Mouse (Mus musculus): ENCODE measurements around the gene Zfp385b. TPM values are rescaled to one million over a fixed set of nuclear protein-coding genes. Genes with fewer than 3 reads are reported as not detected.
A peak's percentile ranks its signal among the peaks of the same experiment; 100 is the strongest.

The Zfp385b gene
- total RNA-seq, 4 experiments from 2014 or later, result 54.3 to 59.0 (median 56.3) TPM

GRCm38 (mm10) chr2:77790846-77791245 is 28.6 kb downstream of the Zfp385b start:
- DNase-seq (ENCODE audit: low spot score in 2 of 2), result no peak

DNA sequence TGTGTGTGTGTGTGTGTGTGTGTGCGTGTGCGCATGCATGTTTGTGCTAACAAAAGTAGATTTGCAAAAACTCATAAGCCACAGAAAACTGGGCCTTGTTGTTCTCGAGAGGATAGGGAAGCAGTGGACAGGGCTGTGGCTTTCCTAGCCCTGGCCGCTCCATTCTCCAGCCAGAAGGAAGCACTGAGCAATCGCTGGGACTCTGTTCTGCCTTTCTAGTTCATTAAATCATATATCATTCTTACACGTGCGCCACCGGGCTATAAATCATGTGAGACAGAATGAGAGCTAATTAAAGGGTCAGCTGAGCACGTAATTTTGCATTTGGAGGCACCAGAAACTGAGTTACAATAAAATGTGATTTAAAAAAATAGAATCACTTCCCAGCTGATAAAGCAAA is 29.1 kb downstream of the Zfp385b start:
- no peak for DNase-seq (ENCODE audit: low spot score in 2 of 2)

- DNase-seq (ENCODE audit: low spot score in 2 of 2), result no peak
Observed at GRCm38 (mm10) chr2:77781390-77781789, 38.0 kb downstream of the Zfp385b start.

DNA sequence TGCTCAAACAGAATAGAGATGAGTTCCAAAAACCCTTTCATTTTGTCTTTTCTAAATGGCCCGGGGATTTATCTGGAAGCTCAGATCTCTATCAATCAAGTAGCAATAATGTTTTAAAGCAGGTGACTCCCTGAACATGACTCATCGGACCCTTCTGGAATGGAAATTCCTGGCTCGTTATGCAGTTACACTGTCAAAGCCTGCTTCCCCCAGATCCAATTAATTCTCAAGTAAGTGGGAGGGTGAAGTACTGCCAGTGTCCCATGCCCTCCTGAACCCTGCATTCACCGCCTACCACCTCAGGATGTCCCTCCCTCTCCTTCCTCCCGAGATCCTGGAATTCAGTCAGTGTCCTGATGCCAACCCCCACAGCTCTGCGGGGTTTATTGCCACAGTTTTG is 41.7 kb downstream of the Zfp385b start:
- no peak for DNase-seq (ENCODE audit: low spot score in 2 of 2)

- DNase-seq (ENCODE audit: low spot score in 2 of 2), result no peak
Observed at GRCm38 (mm10) chr2:77777047-77777686, 42.3 kb downstream of the Zfp385b start.

DNA sequence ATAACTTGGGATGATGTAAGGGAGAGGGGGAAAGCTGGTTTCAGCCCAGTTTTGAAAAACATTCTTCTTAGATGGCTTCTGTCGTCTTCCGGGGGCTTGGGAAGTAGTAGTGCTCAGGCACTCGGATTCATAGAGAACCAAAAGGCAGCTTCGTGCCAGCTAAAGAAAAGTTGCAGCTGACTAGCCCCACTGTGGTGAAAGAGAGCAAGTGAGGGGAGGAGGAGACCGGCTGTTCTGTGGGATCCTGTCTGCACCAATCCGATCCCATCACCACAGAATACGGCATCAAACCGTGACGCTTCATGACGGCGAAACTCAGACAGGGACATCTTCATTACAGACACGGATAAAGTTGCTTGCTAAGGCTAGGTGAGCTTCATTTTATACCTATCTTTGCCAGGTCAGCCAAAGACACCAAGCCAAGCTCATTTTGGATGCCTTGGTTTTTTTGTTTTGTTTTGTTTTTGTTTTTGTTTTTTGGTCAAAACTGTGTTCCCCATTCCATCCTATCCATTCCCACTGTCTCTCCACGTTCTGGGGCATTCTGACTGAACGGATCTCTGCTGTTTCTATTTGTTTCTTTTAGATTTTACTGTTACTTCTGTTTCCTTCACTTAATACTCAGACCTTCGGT is 44.1 kb downstream of the Zfp385b start:
- no peak for DNase-seq (ENCODE audit: low spot score in 2 of 2)

DNA sequence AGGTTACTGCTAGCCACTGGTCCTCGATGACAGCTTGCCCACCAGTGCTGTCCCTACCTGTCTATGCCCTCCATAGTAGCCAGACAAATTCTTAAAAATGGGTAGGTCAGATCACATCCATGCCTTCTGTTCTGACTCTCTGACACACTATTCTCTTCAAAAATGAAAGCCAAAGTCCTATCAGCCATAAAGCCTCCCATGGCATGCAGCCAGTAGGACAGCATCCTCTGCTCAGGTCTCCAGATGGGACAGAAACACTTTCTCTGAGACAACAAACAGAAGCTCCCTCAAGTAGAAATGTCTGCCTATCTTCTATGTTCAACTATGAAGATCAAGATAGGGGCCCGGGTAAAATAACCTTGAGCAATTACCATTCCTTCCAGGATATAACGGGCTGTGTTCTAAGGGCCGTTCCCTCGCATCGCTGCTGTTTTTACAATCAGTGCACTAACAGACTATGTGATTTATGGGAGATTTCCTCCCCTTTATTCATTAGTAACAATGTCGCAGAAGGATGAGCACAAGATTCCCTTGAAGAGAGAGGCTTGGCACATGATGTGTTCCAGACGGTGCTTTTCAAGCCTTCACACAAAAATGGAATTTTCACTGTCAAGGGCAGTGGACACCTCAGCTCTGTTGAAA is 49.3 kb downstream of the Zfp385b start:
- no peak for DNase-seq (ENCODE audit: low spot score in 2 of 2)

GRCm38 (mm10) chr2:77768321-77768886 is 51.0 kb downstream of the Zfp385b start:
- DNase-seq (ENCODE audit: low spot score in 2 of 2), result peak in 1 of 2 experiments; percentile 56

DNA sequence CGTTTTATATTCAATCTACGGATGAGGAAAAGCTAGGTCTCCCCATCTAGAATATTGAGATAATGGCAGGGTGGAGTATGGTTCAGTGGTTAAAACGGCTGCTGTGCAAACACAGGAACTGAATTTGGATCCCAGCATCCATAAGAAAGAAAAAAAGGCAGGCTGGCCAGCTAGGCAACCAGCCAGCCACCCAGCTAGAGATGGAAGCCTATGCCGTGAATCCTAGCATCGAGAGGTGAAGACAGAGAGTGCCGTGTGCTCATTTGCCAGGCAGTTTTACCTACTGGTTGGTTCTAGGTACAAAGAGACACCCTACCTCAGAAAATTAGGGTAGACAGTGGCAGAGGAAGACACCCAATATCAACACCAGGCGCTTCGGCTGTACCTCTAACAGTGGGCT is 57.5 kb downstream of the Zfp385b start:
- DNase-seq (ENCODE audit: low spot score in 2 of 2), result no peak

- peak in 1 of 2 experiments; percentile 43 for DNase-seq (ENCODE audit: low spot score in 2 of 2)
Observed at GRCm38 (mm10) chr2:77758403-77759071, 60.9 kb downstream of the Zfp385b start.

DNA sequence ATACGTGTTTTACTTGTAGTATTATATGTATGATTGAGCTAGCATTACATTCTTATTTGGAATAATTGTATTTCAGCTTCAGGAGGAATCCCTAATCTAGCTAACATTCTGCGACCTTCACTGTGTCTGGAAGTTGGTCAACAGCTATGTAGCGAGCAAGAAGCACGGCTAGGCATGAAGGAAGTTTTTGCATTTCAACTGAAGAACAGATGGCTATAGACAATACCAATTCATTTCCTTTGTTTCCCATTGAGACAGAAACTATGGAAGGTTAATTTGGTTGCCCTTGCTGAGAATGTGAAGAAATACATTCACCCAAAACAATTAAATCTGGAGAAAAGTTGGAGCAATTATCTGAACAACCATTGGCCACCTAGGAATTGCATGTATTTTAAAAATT is 66.9 kb downstream of the Zfp385b start:
- no peak for DNase-seq (ENCODE audit: low spot score in 2 of 2)

DNA sequence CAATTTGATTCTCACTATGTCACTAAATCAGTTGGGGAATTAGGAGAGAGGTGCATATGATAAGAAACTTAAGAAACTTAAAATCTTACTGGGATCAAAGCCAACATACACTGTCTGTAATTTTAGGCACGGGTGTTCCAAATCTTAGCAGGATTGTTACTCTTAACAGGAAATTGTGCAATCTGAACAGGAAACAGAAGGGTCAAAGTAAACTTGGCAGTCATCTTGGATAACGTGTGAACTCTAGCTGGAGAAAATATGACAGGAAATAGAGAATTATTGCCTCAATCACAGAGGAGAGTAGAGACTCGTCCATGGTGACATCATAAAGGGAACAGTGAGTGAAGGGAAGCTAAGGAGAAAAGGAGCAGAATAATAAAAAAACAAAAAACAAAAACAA is 69.8 kb downstream of the Zfp385b start:
- DNase-seq (ENCODE audit: low spot score in 2 of 2), result no peak

GRCm38 (mm10) chr2:77746417-77746816 is 73.0 kb downstream of the Zfp385b start:
- no peak for DNase-seq (ENCODE audit: low spot score in 2 of 2)

DNA sequence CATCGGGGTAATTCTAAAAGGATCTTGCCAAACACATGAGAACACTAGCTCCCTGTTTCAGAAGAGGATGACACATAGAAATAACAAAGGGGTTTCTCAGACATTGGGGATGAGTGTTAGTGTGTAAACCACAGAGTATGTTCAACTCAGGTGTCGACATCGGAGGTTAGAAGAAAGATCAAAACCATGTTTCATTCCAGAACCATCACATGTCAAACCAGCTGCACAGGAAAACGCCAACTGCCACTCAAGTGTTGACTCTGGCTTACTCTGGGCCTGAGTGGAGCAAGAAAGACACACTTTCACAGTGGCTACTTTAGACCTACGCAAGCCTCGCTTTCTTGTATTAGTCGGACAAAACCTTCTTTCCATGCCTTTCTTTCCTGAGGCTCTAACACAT is 74.2 kb downstream of the Zfp385b start:
- DNase-seq (ENCODE audit: low spot score in 2 of 2), result no peak

DNA sequence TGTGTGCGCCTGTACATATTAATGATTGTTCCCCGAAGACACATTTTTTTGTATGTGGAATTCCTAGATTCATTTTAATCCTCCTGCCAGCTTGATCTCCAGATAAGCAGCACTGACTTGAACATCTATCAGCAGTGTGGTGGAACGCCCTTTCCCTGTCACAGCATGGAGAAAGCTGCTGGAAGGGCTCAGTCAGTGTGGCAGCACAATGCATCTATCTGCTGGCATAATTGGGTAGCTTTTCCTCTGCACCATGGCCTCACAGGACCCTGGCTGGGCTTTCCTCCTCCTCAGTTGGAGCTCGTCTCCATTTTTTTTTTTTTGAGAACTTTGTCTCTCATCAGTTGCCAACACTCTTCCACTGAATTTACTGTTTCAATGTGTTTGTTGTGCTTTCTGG is 77.1 kb downstream of the Zfp385b start:
- DNase-seq (ENCODE audit: low spot score in 2 of 2), result no peak

GRCm38 (mm10) chr2:77730196-77730595 is 89.2 kb downstream of the Zfp385b start:
- no peak for DNase-seq (ENCODE audit: low spot score in 2 of 2)

DNA sequence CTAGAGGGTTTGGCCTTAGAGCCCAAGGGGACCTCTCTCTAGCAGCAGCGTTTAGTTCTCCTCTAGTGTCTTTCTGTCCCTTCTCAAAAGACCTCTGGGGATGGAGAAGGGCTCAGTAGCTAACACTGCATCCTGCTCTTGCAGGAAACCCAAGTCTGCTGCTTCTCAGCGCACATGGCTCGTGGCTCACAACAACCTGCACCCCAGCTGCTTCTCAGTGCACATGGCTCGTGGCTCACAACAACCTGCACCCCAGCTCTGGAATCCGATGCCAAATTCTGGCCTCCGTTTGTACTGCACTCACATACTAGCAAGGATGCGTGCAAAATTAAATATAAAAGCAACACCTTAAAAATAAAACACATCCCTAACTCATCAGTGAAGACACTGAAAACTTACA is 92.6 kb downstream of the Zfp385b start:
- DNase-seq (ENCODE audit: low spot score in 2 of 2), result no peak

- DNase-seq (ENCODE audit: low spot score in 2 of 2), result no peak
Observed at GRCm38 (mm10) chr2:77720806-77721205, 98.6 kb downstream of the Zfp385b start.

DNA sequence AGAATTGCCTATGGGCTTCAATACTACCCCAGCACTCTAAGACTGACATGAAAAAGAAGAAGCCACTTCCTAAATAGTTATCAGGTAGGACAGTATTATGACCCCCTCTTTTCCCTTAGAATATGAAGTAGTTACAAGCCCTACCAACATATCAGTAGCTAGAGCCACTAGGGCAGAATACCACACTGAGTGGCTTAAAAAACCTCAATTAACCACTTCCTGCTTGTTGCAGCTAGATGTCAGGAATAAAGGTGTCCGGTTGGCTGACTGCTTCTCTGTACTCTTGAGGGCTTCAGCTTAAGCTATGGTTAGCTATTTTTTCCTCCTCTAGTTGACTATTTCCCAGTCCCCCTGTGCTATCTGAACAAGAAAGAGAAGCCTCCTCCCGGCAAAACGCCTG is 103.1 kb downstream of the Zfp385b start:
- DNase-seq (ENCODE audit: low spot score in 2 of 2), result no peak

- no peak for DNase-seq (ENCODE audit: low spot score in 2 of 2)
Observed at GRCm38 (mm10) chr2:77713886-77714285, 105.6 kb downstream of the Zfp385b start.

- no peak for DNase-seq (ENCODE audit: low spot score in 2 of 2)
Observed at GRCm38 (mm10) chr2:77711751-77712150, 107.7 kb downstream of the Zfp385b start.

DNA sequence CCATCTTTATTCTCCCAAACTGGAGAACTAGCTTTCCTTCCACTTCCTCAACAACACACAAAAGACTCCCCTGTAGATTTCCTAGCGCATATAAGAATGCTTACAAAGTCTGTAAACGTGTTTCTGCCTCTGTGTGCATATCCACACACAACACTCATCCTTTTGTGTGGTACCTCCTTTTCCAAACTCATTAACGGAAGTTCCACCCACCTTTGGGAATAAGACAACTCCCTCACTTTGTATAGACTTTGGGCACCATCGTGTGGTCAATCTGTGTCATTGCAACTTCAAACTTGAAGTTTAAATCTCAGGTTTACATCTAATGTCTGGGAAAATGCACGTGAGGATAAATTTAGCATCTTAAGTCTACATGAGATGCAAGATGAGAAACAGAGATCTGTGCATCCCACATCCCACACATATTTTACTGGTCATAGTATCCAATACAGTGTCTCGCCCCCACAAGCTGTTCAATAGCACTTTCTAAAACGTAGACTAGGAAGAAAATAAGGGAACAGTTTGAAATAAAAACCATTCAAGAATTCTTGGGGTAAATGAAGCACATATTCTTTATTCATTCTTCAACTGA is 110.1 kb downstream of the Zfp385b start:
- no peak for DNase-seq (ENCODE audit: low spot score in 2 of 2)

Measured in left cerebral cortex, adult 8-10 months (tissue).